Mouse (Mus musculus) G1E (cell line): ENCODE measurements around the gene Lrriq3. TPM values are rescaled to one million over a fixed set of nuclear protein-coding genes. Genes with fewer than 3 reads are reported as not detected.

ENCODE experiments used
- ATAC-seq: 2 replicates; pipeline ENCODE4 v1.8.0; 2016; ENCODE audit warnings: mild to moderate bottlenecking; ENCODE audit not compliant: insufficient number of reproducible peaks, poor library complexity, low FRiP score, severe bottlenecking; ENCODE audit errors: extremely low read depth
- DNase-seq: peaks from one replicate; pipeline ENCODE4 v3.0.0; 2012; ENCODE audit warnings: low spot score
- H3K27me3 ChIP-seq: 2 replicates; pipeline ENCODE4 v1.6.1; 2012; ENCODE audit warnings: mild to moderate bottlenecking, low read length, inconsistent platforms; ENCODE audit not compliant: insufficient read depth
- H3K36me3 ChIP-seq: replicated peaks from 2 replicates; pipeline ENCODE3; 2012; ENCODE audit warnings: mild to moderate bottlenecking, inconsistent platforms
- H3K4me1 ChIP-seq: 2 replicates; pipeline ENCODE4 v1.6.1; 2012; ENCODE audit warnings: low read depth, low read length, inconsistent platforms, mixed read lengths; ENCODE audit not compliant: insufficient read depth
- H3K4me3 ChIP-seq: 2 replicates; pipeline ENCODE4 v1.5.1; 2012; ENCODE audit warnings: low read depth, mild to moderate bottlenecking, inconsistent platforms, low read length, moderate library complexity, mixed read lengths
- H3K9me3 ChIP-seq: replicated peaks from 2 replicates; pipeline ENCODE4 v1.6.1; 2012; ENCODE audit warnings: inconsistent platforms
- CTCF ChIP-seq: IDR thresholded peaks from 2 replicates; pipeline ENCODE4 v1.5.1; 2012; ENCODE audit warnings: low read depth, low read length, inconsistent platforms, mixed read lengths
- GATA1 ChIP-seq: IDR thresholded peaks from 2 replicates; pipeline ENCODE4 v1.6.1; 2012; ENCODE audit warnings: borderline replicate concordance, low read length, inconsistent platforms, mixed read lengths
- GATA2 ChIP-seq: IDR thresholded peaks from 2 replicates; pipeline ENCODE4 v1.6.1; 2012; ENCODE audit warnings: low read depth, low read length, inconsistent platforms, borderline replicate concordance
- POLR2AphosphoS5 ChIP-seq: IDR thresholded peaks from 2 replicates; pipeline ENCODE4 v1.6.1; 2012; ENCODE audit warnings: low read depth, low read length, inconsistent platforms; ENCODE audit not compliant: insufficient replicate concordance
- TAL1 ChIP-seq: conservative IDR thresholded peaks from 2 replicates; pipeline ENCODE4 v1.6.1; 2012; ENCODE audit warnings: low read depth, low read length, inconsistent platforms, mixed read lengths
- polyA plus RNA-seq: library from polyadenylated mRNA; stranded (reverse); fragments of >175 nt; gene quantifications from 2 replicates; pipeline ENCODE4 v1.2.3, GENCODE M21; 2012
- total RNA-seq, 2 experiments: library from RNA; stranded (forward) in 1 of 2; stranded (reverse) in 1 of 2; fragments of 200-1000 nt in 1 of 2; fragments of >200 nt in 1 of 2; fragmentation: Nextera tagmentation in 1 of 2; gene quantifications; 2 replicates each; pipeline ENCODE4 v1.2.3; 2014 to 2017

Gene Lrriq3
- total RNA-seq (2014; fragmentation: Nextera tagmentation), result 2.0 and 5.0 TPM in 2 replicates
- 1.6 and 1.9 TPM in 2 replicates for total RNA-seq (2017)
- 0.17 and 0.24 TPM in 2 replicates for polyA plus RNA-seq

GRCm38 (mm10) chr3:155093116-155093956 is at the start of gene Lrriq3, which contains the start of gene Fpgt:
Lrriq3 (plus strand) TSS chr3:155093434.
Fpgt (minus strand) TSS chr3:155093403.
- H3K27me3 ChIP-seq, result no peaks in the 10 kb centered on the region
- peak within 1 kb of the TSS; percentile 78 for H3K4me3 ChIP-seq
- ATAC-seq, result peak; percentile 93
- H3K4me1 ChIP-seq, result peaks cover 12% of the 10 kb centered on the region
- H3K36me3 ChIP-seq, result peaks cover 4% of the 10 kb centered on the region
- no peaks in the 10 kb centered on the region for H3K9me3 ChIP-seq
- peak; percentile 80 for DNase-seq
- TF ChIP-seq TAL1, result no peak
- TF ChIP-seq GATA2, result no peak

GRCm38 (mm10) chr3:155052021-155052420 is 41.2 kb upstream of the Lrriq3 start:
- DNase-seq (no peak), ATAC-seq (no peak)
- Histone ChIP-seq H3K9me3 (peaks cover 2% of the 10 kb centered on the region; the same call in 1 of the 2 replicates), H3K36me3 (no peaks in the 10 kb centered on the region), H3K4me1 (no peaks in the 10 kb centered on the region), H3K4me3 (no peak overlapping the region), H3K27me3 (no peaks in the 10 kb centered on the region)
- TF ChIP-seq TAL1, result no peak
- TF ChIP-seq GATA2, result no peak
- TF ChIP-seq CTCF, result no peak
- TF ChIP-seq POLR2AphosphoS5, result no peak
- TF ChIP-seq GATA1, result no peak

GRCm38 (mm10) chr3:155053189-155053588 is 40.0 kb upstream of the Lrriq3 start:
- no peak for ATAC-seq
- no peak for TF ChIP-seq TAL1
- Histone ChIP-seq H3K4me3 (no peak overlapping the region), H3K4me1 (no peaks in the 10 kb centered on the region), H3K27me3 (no peaks in the 10 kb centered on the region), H3K36me3 (no peaks in the 10 kb centered on the region), H3K9me3 (peaks cover 2% of the 10 kb centered on the region; the same call in 1 of the 2 replicates)
- no peak for DNase-seq

- no peaks in the 10 kb centered on the region for H3K36me3 ChIP-seq
- H3K9me3 ChIP-seq, result no peaks in the 10 kb centered on the region
- no peaks in the 10 kb centered on the region for H3K27me3 ChIP-seq
- ATAC-seq (no peak), DNase-seq (no peak)
- no peak for TF ChIP-seq TAL1
- no peak for TF ChIP-seq POLR2AphosphoS5
- TF ChIP-seq GATA1, result no peak
- TF ChIP-seq CTCF, result no peak
- TF ChIP-seq GATA2, result no peak
- no peaks in the 10 kb centered on the region for H3K4me1 ChIP-seq
- no peak within 1 kb of the TSS for H3K4me3 ChIP-seq
Measured at GRCm38 (mm10) chr3:155055231-155055916, 37.9 kb upstream of the Lrriq3 start, which contains the start of gene Tnni3k. Tnni3k (minus strand) TSS chr3:155055407.

- no peaks in the 10 kb centered on the region for H3K4me1 ChIP-seq
- H3K27me3 ChIP-seq, result no peaks in the 10 kb centered on the region
- ATAC-seq (no peak), DNase-seq (no peak)
- no peak overlapping the region for H3K4me3 ChIP-seq
- no peaks in the 10 kb centered on the region for H3K9me3 ChIP-seq
- no peaks in the 10 kb centered on the region for H3K36me3 ChIP-seq
- TF ChIP-seq GATA1 (no peak), TAL1 (no peak), POLR2AphosphoS5 (no peak), GATA2 (no peak), CTCF (no peak)
Measured at GRCm38 (mm10) chr3:155056606-155057005, 36.6 kb upstream of the Lrriq3 start.

GRCm38 (mm10) chr3:155057566-155057965 is 35.7 kb upstream of the Lrriq3 start:
- no peak overlapping the region for H3K4me3 ChIP-seq
- no peaks in the 10 kb centered on the region for H3K9me3 ChIP-seq
- TF ChIP-seq POLR2AphosphoS5, result no peak
- DNase-seq (no peak), ATAC-seq (no peak)
- no peaks in the 10 kb centered on the region for H3K36me3 ChIP-seq
- H3K27me3 ChIP-seq, result no peaks in the 10 kb centered on the region
- H3K4me1 ChIP-seq, result no peaks in the 10 kb centered on the region
